Mouse (Mus musculus) heart, embryonic 14.5 days (tissue): Measurements from ENCODE around the gene Lig3. TPM values are rescaled to one million over a fixed set of nuclear protein-coding genes. Genes with fewer than 3 reads are reported as not detected.
"Not testable (repeated sequence)": the region's sequence is repeated elsewhere in the genome, so short reads cannot be mapped to it uniquely, and the experiment has no call there.

Source experiments
- ATAC-seq: fragments of 200-750 bp; cut with Nextera tagmentation; 2 replicates; pipeline ENCODE4 v1.8.0; 2017; ENCODE audit warnings: low read depth, moderate TSS enrichment; ENCODE audit not compliant: insufficient number of reproducible peaks, insufficient read depth, low FRiP score
- H3K27ac ChIP-seq, 2 experiments: fragments of 200-500 bp in 1 of 2; fragments of 300-500 bp in 1 of 2; sonication (generic) in 1 of 2; replicated peaks in 1 of 2; 2 replicates each; pipeline ENCODE4 v1.5.1; 2012 to 2014; ENCODE audit warnings: low read depth in 2 of 2, low read length in 2 of 2, control low read depth in 1 of 2, mild to moderate bottlenecking in 1 of 2, mixed read lengths in 1 of 2; ENCODE audit not compliant: control insufficient read depth in 1 of 2, insufficient read depth in 1 of 2
- H3K27me3 ChIP-seq: fragments of 300-500 bp; sonication (generic); 2 replicates; pipeline ENCODE4 v1.6.1; 2014; ENCODE audit warnings: mild to moderate bottlenecking, low read length, control low read depth; ENCODE audit not compliant: control insufficient read depth, insufficient read depth
- H3K36me3 ChIP-seq: fragments of 300-500 bp; sonication (generic); 2 replicates; pipeline ENCODE4 v1.6.1; 2014; ENCODE audit warnings: mild to moderate bottlenecking, control low read depth, low read length, mixed read lengths; ENCODE audit not compliant: control insufficient read depth, insufficient read depth
- H3K4me1 ChIP-seq, 2 experiments: fragments of 200-500 bp in 1 of 2; fragments of 300-500 bp in 1 of 2; sonication (generic) in 1 of 2; 2 replicates each; pipeline ENCODE4 v1.6.1; 2012 to 2014; ENCODE audit warnings: low read length in 2 of 2, control low read depth in 1 of 2, mixed read lengths in 1 of 2; ENCODE audit not compliant: control insufficient read depth in 2 of 2, insufficient read depth in 2 of 2
- H3K4me2 ChIP-seq: fragments of 300-500 bp; sonication (generic); 2 replicates; pipeline ENCODE4 v1.6.1; 2014; ENCODE audit warnings: mild to moderate bottlenecking, low read length
- H3K4me3 ChIP-seq, 2 experiments: fragments of 200-500 bp in 1 of 2; fragments of 300-500 bp in 1 of 2; sonication (generic) in 1 of 2; 2 replicates each; pipeline ENCODE4 v1.5.1; 2012 to 2014; ENCODE audit warnings: low read length in 2 of 2, mild to moderate bottlenecking in 2 of 2, control low read depth in 1 of 2, low read depth in 1 of 2, moderate library complexity in 1 of 2; ENCODE audit not compliant: control insufficient read depth in 1 of 2, insufficient read depth in 1 of 2
- H3K9ac ChIP-seq: fragments of 300-500 bp; sonication (generic); 2 replicates; pipeline ENCODE4 v1.6.1; 2014; ENCODE audit warnings: mild to moderate bottlenecking, low read length
- H3K9me3 ChIP-seq: fragments of 300-500 bp; sonication (generic); 2 replicates; pipeline ENCODE4 v1.6.1; 2016; ENCODE audit warnings: low read length, control low read depth; ENCODE audit not compliant: control insufficient read depth
- WGBS: fragments of 180-500 bp; shearing (Covaris S2); extraction: QIAGEN DNeasy Blood & Tissue Kit; methylation state at CpG from one replicate; pipeline ENCODE4 v1.1.7; 2014; 5-methylcytosine and 5-hydroxymethylcytosine counted together
- polyA plus RNA-seq: library from polyadenylated mRNA; unstranded; fragments of >200 nt; fragmentation: Nextera tagmentation; extraction: Ambion mirVana; gene quantifications from 2 replicates; pipeline ENCODE4 v1.2.1, GENCODE M21; 2014

The Lig3 gene
- polyA plus RNA-seq, 1 experiment from 2014 or later: 22.9 TPM

GRCm38 (mm10) chr11:82832402-82832801 is 51.5 kb downstream of the Lig3 start:
- WGBS: 73% methylated on average over 10 of the region's 10 CpGs
- not testable (repeated sequence) for ATAC-seq, H3K4me2 ChIP-seq

GRCm38 (mm10) chr11:82833929-82834328 is 53.0 kb downstream of the Lig3 start:
- ATAC-seq: no peak
- no peak overlapping the region for H3K9ac ChIP-seq
- peaks cover 4 to 13% of the 10 kb centered on the region in 2 experiments for H3K4me1 ChIP-seq
- H3K27ac ChIP-seq: no peak overlapping the region
- H3K27me3 ChIP-seq: no peaks in the 10 kb centered on the region
- no peak overlapping the region for H3K4me2 ChIP-seq
- H3K9me3 ChIP-seq: no peaks in the 10 kb centered on the region
- 85% methylated on average over 8 of the region's 8 CpGs for WGBS
- no peak overlapping the region for H3K4me3 ChIP-seq
- no peaks in the 10 kb centered on the region for H3K36me3 ChIP-seq

More at GRCm38 (mm10) chr11:82832402-82832801, 51.5 kb downstream of the Lig3 start:
- H3K27me3 ChIP-seq, H3K9me3 ChIP-seq, H3K4me3 ChIP-seq, H3K9ac ChIP-seq, H3K36me3 ChIP-seq, H3K27ac ChIP-seq: not testable (repeated sequence)
- peaks cover 4 to 13% of the 10 kb centered on the region in 2 experiments for H3K4me1 ChIP-seq

- WGBS: 87% methylated on average over 7 of the region's 7 CpGs
- H3K9ac ChIP-seq: not testable (repeated sequence)
These were observed 53.5 kb downstream of the Lig3 start for GRCm38 (mm10) chr11:82834359-82834758.

GRCm38 (mm10) chr11:82835616-82836432 is 54.9 kb downstream of the Lig3 start:
- Histone ChIP-seq H3K4me2 (no peak overlapping the region), H3K27ac (no peak overlapping the region), H3K4me1 (peaks cover 6 to 12% of the 10 kb centered on the region in 2 experiments), H3K9ac (no peak overlapping the region), H3K27me3 (no peaks in the 10 kb centered on the region), H3K36me3 (no peaks in the 10 kb centered on the region), H3K4me3 (no peak overlapping the region), H3K9me3 (no peaks in the 10 kb centered on the region)
- no peak for ATAC-seq
- WGBS: 72% methylated on average over 11 of the region's 11 CpGs

More at GRCm38 (mm10) chr11:82834359-82834758, 53.5 kb downstream of the Lig3 start:
- H3K4me1 ChIP-seq: peaks cover 4 to 13% of the 10 kb centered on the region in 2 experiments
- not testable (repeated sequence) for H3K27ac ChIP-seq, H3K27me3 ChIP-seq, H3K4me3 ChIP-seq, H3K4me2 ChIP-seq, H3K36me3 ChIP-seq, ATAC-seq, H3K9me3 ChIP-seq

GRCm38 (mm10) chr11:82837192-82837591 is 56.3 kb downstream of the Lig3 start:
- peaks cover 0 to 3% of the 10 kb centered on the region in 2 experiments; a peak in 1 of 4 replicates for H3K4me1 ChIP-seq
- 72% methylated on average over 7 of the region's 7 CpGs for WGBS
- no peak overlapping the region for H3K9ac ChIP-seq
- no peak for ATAC-seq
- no peaks in the 10 kb centered on the region for H3K36me3 ChIP-seq
- H3K27ac ChIP-seq: no peak overlapping the region
- no peaks in the 10 kb centered on the region for H3K9me3 ChIP-seq
- H3K27me3 ChIP-seq: no peaks in the 10 kb centered on the region
- H3K4me3 ChIP-seq: no peak overlapping the region
- H3K4me2 ChIP-seq: no peak overlapping the region

- ATAC-seq: no peak
These were observed 56.9 kb downstream of the Lig3 start for GRCm38 (mm10) chr11:82837848-82838247.

GRCm38 (mm10) chr11:82838511-82838910 is 57.6 kb downstream of the Lig3 start:
- no peak for ATAC-seq
- Histone ChIP-seq H3K4me3 (no peak overlapping the region), H3K4me1 (peaks cover 0 to 3% of the 10 kb centered on the region in 2 experiments; a peak in 1 of 4 replicates), H3K27me3 (no peaks in the 10 kb centered on the region), H3K36me3 (no peaks in the 10 kb centered on the region), H3K27ac (no peak overlapping the region), H3K9me3 (no peaks in the 10 kb centered on the region), H3K9ac (no peak overlapping the region), H3K4me2 (no peak overlapping the region)
- WGBS: 53% methylated on average over 5 of the region's 5 CpGs

More at GRCm38 (mm10) chr11:82837848-82838247, 56.9 kb downstream of the Lig3 start:
- Histone ChIP-seq H3K9me3 (no peaks in the 10 kb centered on the region), H3K27me3 (no peaks in the 10 kb centered on the region), H3K4me2 (no peak overlapping the region), H3K9ac (no peak overlapping the region), H3K4me3 (no peak overlapping the region), H3K27ac (no peak overlapping the region), H3K4me1 (peaks cover 0 to 3% of the 10 kb centered on the region in 2 experiments; a peak in 1 of 4 replicates), H3K36me3 (no peaks in the 10 kb centered on the region)
- WGBS: 59% methylated on average over 7 of the region's 7 CpGs
